9 mouse cellular contexts compared by ENCODE assay signal in genomic region chr3:95012982-95013381, GRCm38 (mm10). TPM values are rescaled to one million over a fixed set of nuclear protein-coding genes. Genes with fewer than 3 reads are reported as not detected.
DNase-seq lines count a peak whose midpoint lies in the region; ATAC-seq and TF ChIP-seq lines count a peak whose summit lies in the region.
"Had no signal": no experiment of that assay in that cellular context is flagged by ENCODE, and none has a peak within 500 bp of the region (broad histone marks: within the 10 kb centered on the region; RNA-seq: fewer than 3 reads in every experiment).

No protein-coding gene starts in this region.

- no peaks in the 10 kb centered on the region for H3K27me3 ChIP-seq in heart, embryonic 11.5 days (ENCODE audit: control insufficient read depth, insufficient read depth, low read length)
- H3K27me3 ChIP-seq in neural tube, embryonic 12.5 days (replicated peaks) = no peaks in the 10 kb centered on the region
- H3K27me3 ChIP-seq in limb, embryonic 14.5 days (ENCODE audit: control insufficient read depth, insufficient read depth, low read length) = no peaks in the 10 kb centered on the region

- WGBS in heart, embryonic 11.5 days (ENCODE audit: insufficient replicate concordance) = 86% methylated on average over 3 of the region's 3 CpGs
- 88% methylated on average over 3 of the region's 3 CpGs for WGBS in neural tube, embryonic 12.5 days
- WGBS in limb, embryonic 14.5 days = 81% methylated on average over 3 of the region's 3 CpGs

- peaks cover 15% of the 10 kb centered on the region for H3K4me1 ChIP-seq in heart, embryonic 11.5 days (ENCODE audit: control insufficient read depth, insufficient read depth, low read length)
- peaks cover 22% of the 10 kb centered on the region for H3K4me1 ChIP-seq in neural tube, embryonic 12.5 days
- peaks cover 18% of the 10 kb centered on the region; the same call in 1 of the 2 replicates for H3K4me1 ChIP-seq in limb, embryonic 14.5 days (ENCODE audit: control insufficient read depth, insufficient read depth, low read length)

- no peak for ATAC-seq in heart, embryonic 11.5 days (replicated peaks; ENCODE audit: insufficient number of reproducible peaks, low FRiP score, low TSS enrichment)
- ATAC-seq in neural tube, embryonic 12.5 days (ENCODE audit: low FRiP score, low read depth) = no peak
- no peak for ATAC-seq in limb, embryonic 14.5 days (ENCODE audit: low FRiP score, low read depth)

- 0 out of 2 replicates have a peak overlapping the region, but pooled peaks have one; percentile 10 for H3K9ac ChIP-seq in heart, embryonic 11.5 days (ENCODE audit: low read depth, low read length)
- no peak overlapping the region for H3K9ac ChIP-seq in neural tube, embryonic 12.5 days
- H3K9ac ChIP-seq in limb, embryonic 14.5 days (ENCODE audit: low read depth, low read length, severe bottlenecking) = 0 out of 2 replicates have a peak overlapping the region, but pooled peaks have one; percentile 8

- no peak overlapping the region for H3K27ac ChIP-seq in heart, embryonic 11.5 days (ENCODE audit: low read depth, low read length)
- no peak overlapping the region for H3K27ac ChIP-seq in neural tube, embryonic 12.5 days
- H3K27ac ChIP-seq in limb, embryonic 14.5 days (replicated peaks; ENCODE audit: low read depth, low read length) = no peak overlapping the region
- H3K27ac ChIP-seq: macrophage had no signal

- no peaks in the 10 kb centered on the region for H3K9me3 ChIP-seq in heart, embryonic 11.5 days (replicated peaks; ENCODE audit: control insufficient read depth, low read length)
- no peaks in the 10 kb centered on the region for H3K9me3 ChIP-seq in neural tube, embryonic 12.5 days
- no peaks in the 10 kb centered on the region for H3K9me3 ChIP-seq in limb, embryonic 14.5 days (ENCODE audit: control insufficient read depth, low read length)

- H3K36me3 ChIP-seq in heart, embryonic 11.5 days (ENCODE audit: control insufficient read depth, insufficient read depth, low read length) = peaks cover 33% of the 10 kb centered on the region
- H3K36me3 ChIP-seq in neural tube, embryonic 12.5 days = peaks cover 44% of the 10 kb centered on the region
- peaks cover 42% of the 10 kb centered on the region for H3K36me3 ChIP-seq in limb, embryonic 14.5 days (ENCODE audit: control insufficient read depth, insufficient read depth, low read length)

- no peak for DNase-seq in heart, adult 11 months
- DNase-seq in neural tube, embryonic 10.5 days (ENCODE audit: extremely low spot score, low spot score) = no peak
- no peak for DNase-seq in limb, embryonic 14.5 days (ENCODE audit: low spot score)
- no peak for DNase-seq in testis, postnatal 10 days (ENCODE audit: low spot score)
- no peak for DNase-seq in thymus, postnatal 25 days
- DNase-seq: cerebellum, adult 8-10 months had no signal

- no peak overlapping the region for H3K4me3 ChIP-seq in heart, embryonic 11.5 days (ENCODE audit: low read depth, low read length)
- H3K4me3 ChIP-seq in neural tube, embryonic 12.5 days = no peak overlapping the region
- no peak overlapping the region for H3K4me3 ChIP-seq in limb, embryonic 14.5 days (replicated peaks; ENCODE audit: low read length)

- no peak for TF ChIP-seq POLR2A in limb, embryonic 14.5 days (IDR thresholded peaks at IDR 0.05; ENCODE audit: borderline replicate concordance, extremely low read depth, insufficient read depth, insufficient read length)

- H3K4me2 ChIP-seq in heart, embryonic 11.5 days = peak overlapping the region; percentile 88; the same call in 1 of the 2 replicates
- H3K4me2 ChIP-seq in neural tube, embryonic 12.5 days (replicated peaks) = peak overlapping the region; percentile 94; the same call in 1 of the 2 replicates
- no peak overlapping the region for H3K4me2 ChIP-seq in limb, embryonic 14.5 days (replicated peaks; ENCODE audit: low read depth, low read length, severe bottlenecking)

RNA-seq across cellular contexts. Expression of gene Zfp687, which starts 2.3 kb away (rescaled TPM):
- 16.2 and 19.6 TPM in 2 replicates for polyA plus RNA-seq in heart, embryonic 11.5 days (2014; fragmentation: Nextera tagmentation; extraction: Ambion mirVana)
- polyA plus RNA-seq in neural tube, embryonic 12.5 days (2016; fragmentation: Nextera tagmentation; extraction: Ambion mirVana) = 33.2 and 34.9 TPM in 2 replicates
- 26.8 and 28.8 TPM in 2 replicates for polyA plus RNA-seq in limb, embryonic 14.5 days (2012; rRNA removed)
- 18.8 and 23.2 TPM in 2 replicates for polyA plus RNA-seq in limb, embryonic 14.5 days (2014; fragmentation: Nextera tagmentation; extraction: Ambion mirVana)

RNA-seq across cellular contexts. Expression of gene Psmd4, which starts 29.4 kb away (rescaled TPM):
- 231 and 247 TPM in 2 replicates for polyA plus RNA-seq in heart, embryonic 11.5 days (2014; fragmentation: Nextera tagmentation; extraction: Ambion mirVana)
- 286 and 291 TPM in 2 replicates for polyA plus RNA-seq in neural tube, embryonic 12.5 days (2016; fragmentation: Nextera tagmentation; extraction: Ambion mirVana)
- 249 and 282 TPM in 2 replicates for polyA plus RNA-seq in limb, embryonic 14.5 days (2012; rRNA removed)
- 258 and 280 TPM in 2 replicates for polyA plus RNA-seq in limb, embryonic 14.5 days (2014; fragmentation: Nextera tagmentation; extraction: Ambion mirVana)

RNA-seq across cellular contexts. Expression of gene Pi4kb, which starts 38.5 kb away (rescaled TPM):
- 12.9 and 18.5 TPM in 2 replicates for polyA plus RNA-seq in heart, embryonic 11.5 days (2014; fragmentation: Nextera tagmentation; extraction: Ambion mirVana)
- 20.1 and 23.0 TPM in 2 replicates for polyA plus RNA-seq in neural tube, embryonic 12.5 days (2016; fragmentation: Nextera tagmentation; extraction: Ambion mirVana)
- 54.7 and 54.8 TPM in 2 replicates for polyA plus RNA-seq in limb, embryonic 14.5 days (2012; rRNA removed)
- polyA plus RNA-seq in limb, embryonic 14.5 days (2014; fragmentation: Nextera tagmentation; extraction: Ambion mirVana) = 30.4 and 35.6 TPM in 2 replicates

RNA-seq across cellular contexts. Expression of gene Rfx5, which starts 59.1 kb away (rescaled TPM):
- polyA plus RNA-seq in heart, embryonic 11.5 days (2014; fragmentation: Nextera tagmentation; extraction: Ambion mirVana) = 6.7 and 7.9 TPM in 2 replicates
- 8.4 and 9.8 TPM in 2 replicates for polyA plus RNA-seq in neural tube, embryonic 12.5 days (2016; fragmentation: Nextera tagmentation; extraction: Ambion mirVana)
- 29.9 and 36.4 TPM in 2 replicates for polyA plus RNA-seq in limb, embryonic 14.5 days (2012; rRNA removed)
- polyA plus RNA-seq in limb, embryonic 14.5 days (2014; fragmentation: Nextera tagmentation; extraction: Ambion mirVana) = 12.5 and 12.9 TPM in 2 replicates
